Mouse (Mus musculus): ENCODE measurements around the gene AW209491.

AW209491 gene

GRCm38 (mm10) chr13:14629726-14630641, at the start of gene AW209491:
Gene AW209491 (plus strand): TSS chr13:14630154.
- peak; percentile 94 for DNase-seq

- DNase-seq = no peak
Observed at GRCm38 (mm10) chr13:14580392-14580791, 49.6 kb upstream of the AW209491 start.

- DNase-seq = no peak
Observed at GRCm38 (mm10) chr13:14602744-14603143, 27.2 kb upstream of the AW209491 start.

- DNase-seq = no peak
Observed at GRCm38 (mm10) chr13:14607616-14608015, 22.3 kb upstream of the AW209491 start.

GRCm38 (mm10) chr13:14612463-14612862, 17.5 kb upstream of the AW209491 start:
- no peak for DNase-seq

- peak; percentile 97 to 98 for DNase-seq
Observed at GRCm38 (mm10) chr13:14612926-14613529, 16.9 kb upstream of the AW209491 start, which contains the start of the genes Mrpl32 and Psma2. Gene Mrpl32 (minus strand): TSS chr13:14613165. Gene Psma2 (plus strand): TSS chr13:14613240.

- DNase-seq = no peak
Observed at GRCm38 (mm10) chr13:14613553-14613952, 16.4 kb upstream of the AW209491 start.

- peak; percentile 57 to 71 for DNase-seq
Observed at GRCm38 (mm10) chr13:14618724-14619123, 11.2 kb upstream of the AW209491 start.

GRCm38 (mm10) chr13:14639998-14640397, 10.0 kb downstream of the AW209491 start:
- no peak for DNase-seq

GRCm38 (mm10) chr13:14649301-14649700, 19.3 kb downstream of the AW209491 start:
- no peak for DNase-seq

- DNase-seq = no peak
Observed at GRCm38 (mm10) chr13:14667107-14667506, 37.2 kb downstream of the AW209491 start.

- DNase-seq = no peak
Observed at GRCm38 (mm10) chr13:14670342-14670741, 40.4 kb downstream of the AW209491 start.
